Comparison of ENCODE assay signal across 7 mouse cellular contexts in genomic region chr8:57652456-57653055, GRCm38 (mm10). TPM values are rescaled to one million over a fixed set of nuclear protein-coding genes. Genes with fewer than 3 reads are reported as not detected.
DNase-seq lines count a peak whose midpoint lies in the region; ATAC-seq and TF ChIP-seq lines count a peak whose summit lies in the region.

Gene Galnt7, minus strand, starts transcription at chr8:57653032.

- peak within 1 kb of the TSS; percentile 72 for H3K4me2 ChIP-seq in intestine, postnatal 0 days (replicated peaks; ENCODE audit: low read depth)
- H3K4me2 ChIP-seq in limb, embryonic 12.5 days = peak within 1 kb of the TSS; percentile 81
- peak within 1 kb of the TSS; percentile 92 for H3K4me2 ChIP-seq in midbrain, embryonic 13.5 days (replicated peaks)

- no peaks in the 10 kb centered on the region for H3K27me3 ChIP-seq in intestine, postnatal 0 days (replicated peaks; ENCODE audit: control insufficient read depth, insufficient read depth, low read length)
- H3K27me3 ChIP-seq in limb, embryonic 12.5 days = no peaks in the 10 kb centered on the region
- no peaks in the 10 kb centered on the region for H3K27me3 ChIP-seq in midbrain, embryonic 13.5 days

- peak within 1 kb of the TSS; percentile 97 for H3K4me3 ChIP-seq in intestine, postnatal 0 days (ENCODE audit: low read depth, low read length)
- peak within 1 kb of the TSS; percentile 89 for H3K4me3 ChIP-seq in limb, embryonic 12.5 days (replicated peaks)
- H3K4me3 ChIP-seq in midbrain, embryonic 13.5 days (replicated peaks) = peak within 1 kb of the TSS; percentile 80

- H3K27ac ChIP-seq in intestine, postnatal 0 days (ENCODE audit: low read depth, low read length) = peak within 1 kb of the TSS; percentile 97
- peak within 1 kb of the TSS; percentile 99 for H3K27ac ChIP-seq in limb, embryonic 12.5 days
- H3K27ac ChIP-seq in midbrain, embryonic 13.5 days = peak within 1 kb of the TSS; percentile 92

- H3K9me3 ChIP-seq in intestine, postnatal 0 days (ENCODE audit: control insufficient read depth) = no peaks in the 10 kb centered on the region
- no peaks in the 10 kb centered on the region for H3K9me3 ChIP-seq in limb, embryonic 12.5 days
- H3K9me3 ChIP-seq in midbrain, embryonic 13.5 days = no peaks in the 10 kb centered on the region

- peaks cover 6% of the 10 kb centered on the region; the same call in 1 of the 2 replicates for H3K4me1 ChIP-seq in intestine, postnatal 0 days (replicated peaks; ENCODE audit: control insufficient read depth, insufficient read depth, low read length)
- H3K4me1 ChIP-seq in limb, embryonic 12.5 days (replicated peaks) = peaks cover 22% of the 10 kb centered on the region
- H3K4me1 ChIP-seq in midbrain, embryonic 13.5 days (replicated peaks) = peaks cover 16% of the 10 kb centered on the region

- peak; percentile 81 to 92 for DNase-seq in adrenal gland, adult (ENCODE audit: inconsistent age in 2 of 2, low spot score in 1 of 2)
- peak; percentile 80 for DNase-seq in embryo, embryonic 10 days (ENCODE audit: low spot score)
- DNase-seq in spleen, adult 18-20 months = peak; percentile 69 to 73

- 0% methylated on average over 43 of the region's 74 CpGs for WGBS in intestine, postnatal 0 days
- under 1% methylated on average over 49 of the region's 74 CpGs for WGBS in limb, embryonic 12.5 days
- WGBS in midbrain, embryonic 13.5 days = under 1% methylated on average over 36 of the region's 74 CpGs

- no peak for TF ChIP-seq CTCF in intestine, postnatal 0 days (IDR thresholded peaks at IDR 0.05; ENCODE audit: low read depth)

- peak within 1 kb of the TSS; percentile 96 for H3K9ac ChIP-seq in intestine, postnatal 0 days (ENCODE audit: low read depth, low read length)
- H3K9ac ChIP-seq in limb, embryonic 12.5 days (replicated peaks) = peak within 1 kb of the TSS; percentile 94
- H3K9ac ChIP-seq in midbrain, embryonic 13.5 days (replicated peaks) = peak within 1 kb of the TSS; percentile 95

- ATAC-seq in granulocyte monocyte progenitor cell, adult 5-6 weeks (replicated peaks; ENCODE audit: poor library complexity, severe bottlenecking) = peak; percentile 50
- peak; percentile 62 for ATAC-seq in intestine, postnatal 0 days
- ATAC-seq in limb, embryonic 12.5 days (ENCODE audit: insufficient number of reproducible peaks, insufficient read depth, low FRiP score, low TSS enrichment, low read depth) = peak; percentile 80
- peak; percentile 90 for ATAC-seq in midbrain, embryonic 13.5 days

- H3K36me3 ChIP-seq in intestine, postnatal 0 days (ENCODE audit: control insufficient read depth, insufficient read depth) = no peaks in the 10 kb centered on the region
- no peaks in the 10 kb centered on the region for H3K36me3 ChIP-seq in limb, embryonic 12.5 days
- H3K36me3 ChIP-seq in midbrain, embryonic 13.5 days = no peaks in the 10 kb centered on the region

RNA-seq across cellular contexts. Expression of gene Galnt7, which starts in this region (rescaled TPM):
- 16.8 and 21.5 TPM in 2 replicates for total RNA-seq in granulocyte monocyte progenitor cell, adult 5-6 weeks (2014; fragmentation: Nextera tagmentation)
- total RNA-seq in granulocyte monocyte progenitor cell, adult 5-6 weeks (2017) = 18.6 and 26.6 TPM in 2 replicates
- 20.2 and 22.4 TPM in 2 replicates for polyA plus RNA-seq in intestine, postnatal 0 days (2015; fragmentation: Nextera tagmentation; extraction: Ambion mirVana)
- 15.8 and 16.7 TPM in 2 replicates for polyA plus RNA-seq in limb, embryonic 12.5 days (2016; fragmentation: Nextera tagmentation; extraction: Ambion mirVana)
- 10.5 and 10.8 TPM in 2 replicates for polyA plus RNA-seq in midbrain, embryonic 13.5 days (2015; fragmentation: Nextera tagmentation; extraction: Ambion mirVana)

Comparison
In these comparisons a context has a peak if more than half of its experiments do, and no peak if none do; other contexts are left out.
1. Peak in every context shown above with its lines: DNase-seq, ATAC-seq, H3K4me3 ChIP-seq and H3K27ac ChIP-seq.